ENCODE assay signal across 11 mouse cellular contexts in the genomic region with DNA sequence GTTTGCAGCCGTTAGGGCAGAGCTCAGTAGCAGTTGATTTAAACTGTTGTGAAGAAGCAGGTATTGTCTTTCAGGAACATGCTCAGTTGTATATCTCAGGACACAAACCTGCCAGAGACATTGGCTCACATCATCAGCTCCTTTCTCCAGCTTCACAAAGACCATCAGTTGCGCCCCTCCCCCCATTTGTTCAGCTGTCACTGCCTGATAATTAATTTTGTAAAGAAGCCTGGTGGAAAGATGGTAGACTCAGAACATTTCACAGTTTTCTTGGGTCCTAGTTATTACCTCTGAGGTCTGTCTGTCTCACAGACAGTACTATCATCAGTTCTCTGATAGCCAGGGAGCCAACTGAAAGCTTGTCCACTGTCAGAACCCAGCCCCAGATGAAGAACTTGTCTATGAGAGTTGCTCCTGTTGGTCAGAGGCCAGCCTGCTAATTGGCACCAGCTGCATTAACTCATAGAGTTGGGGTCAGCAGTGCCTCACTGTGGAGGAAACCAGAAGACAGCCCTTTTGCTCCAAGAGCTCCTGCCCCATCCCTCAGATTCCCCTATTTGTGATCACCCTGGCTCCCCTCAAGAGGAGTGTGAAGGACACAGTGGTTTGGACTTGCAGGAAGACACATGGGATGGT.
DNase-seq lines count a peak whose midpoint lies in the region; ATAC-seq and TF ChIP-seq lines count a peak whose summit lies in the region.
"Had no signal": no experiment of that assay in that cellular context is flagged by ENCODE, and none has a peak within 500 bp of the region (broad histone marks: within the 10 kb centered on the region; RNA-seq: fewer than 3 reads in every experiment).

No protein-coding gene starts in this region.

- H3K9ac ChIP-seq in embryonic facial prominence, embryonic 11.5 days (replicated peaks; ENCODE audit: low read length) = no peak overlapping the region
- no peak overlapping the region for H3K9ac ChIP-seq in hindbrain, embryonic 16.5 days (ENCODE audit: low read depth, low read length)

- no peak overlapping the region for H3K27ac ChIP-seq in embryonic facial prominence, embryonic 11.5 days (replicated peaks; ENCODE audit: low read depth, low read length)
- H3K27ac ChIP-seq in hindbrain, embryonic 16.5 days (ENCODE audit: low read depth, low read length) = no peak overlapping the region
- no peak overlapping the region for H3K27ac ChIP-seq in thymus, adult 2 months (ENCODE audit: control insufficient read depth, insufficient read depth, low read length)

- no peaks in the 10 kb centered on the region for H3K4me1 ChIP-seq in embryonic facial prominence, embryonic 11.5 days (ENCODE audit: control insufficient read depth, insufficient read depth, low read length)
- H3K4me1 ChIP-seq in hindbrain, embryonic 16.5 days (ENCODE audit: control insufficient read depth, insufficient read depth, low read depth, low read length) = peaks cover 11% of the 10 kb centered on the region
- peaks cover 2% of the 10 kb centered on the region for H3K4me1 ChIP-seq in thymus, adult 2 months (replicated peaks; ENCODE audit: control insufficient read depth, insufficient read depth, low read length)

- no peak overlapping the region for H3K4me3 ChIP-seq in embryonic facial prominence, embryonic 11.5 days (ENCODE audit: low read depth, low read length)
- H3K4me3 ChIP-seq in hindbrain, embryonic 16.5 days (ENCODE audit: low read length) = no peak overlapping the region
- no peak overlapping the region for H3K4me3 ChIP-seq in thymus, adult 2 months (ENCODE audit: control insufficient read depth, insufficient read depth, low read length)

- H3K36me3 ChIP-seq in embryonic facial prominence, embryonic 11.5 days (replicated peaks; ENCODE audit: control insufficient read depth, insufficient read depth, low read depth, low read length) = peaks cover 3% of the 10 kb centered on the region
- no peaks in the 10 kb centered on the region for H3K36me3 ChIP-seq in hindbrain, embryonic 16.5 days (ENCODE audit: control insufficient read depth, insufficient read depth, low read length)
- H3K36me3 ChIP-seq in thymus, adult 2 months (ENCODE audit: control insufficient read depth, insufficient read depth, low read length) = peaks cover 11% of the 10 kb centered on the region; the same call in 1 of the 2 replicates

- no peak for TF ChIP-seq CTCF in thymus, adult 2 months (IDR thresholded peaks at IDR 0.05; ENCODE audit: borderline replicate concordance, control insufficient read depth, extremely low read depth, insufficient read depth, low read length, poor library complexity)

- H3K27me3 ChIP-seq in embryonic facial prominence, embryonic 11.5 days (ENCODE audit: control insufficient read depth, insufficient read depth, low read length) = no peaks in the 10 kb centered on the region
- no peaks in the 10 kb centered on the region for H3K27me3 ChIP-seq in hindbrain, embryonic 16.5 days (replicated peaks; ENCODE audit: control insufficient read depth, insufficient read depth, low read length)
- no peaks in the 10 kb centered on the region for H3K27me3 ChIP-seq in thymus, adult 2 months (ENCODE audit: control insufficient read depth, insufficient read depth, low read length)

- H3K4me2 ChIP-seq in embryonic facial prominence, embryonic 11.5 days (ENCODE audit: low read depth, low read length) = no peak overlapping the region
- no peak overlapping the region for H3K4me2 ChIP-seq in hindbrain, embryonic 16.5 days (ENCODE audit: low read length)

- peak; percentile 44 to 60 for DNase-seq in kidney, postnatal 4 days
- DNase-seq in kidney, postnatal 25 days = no peak
- peak; percentile 86 for DNase-seq in NIH3T3 (ENCODE audit: low read depth)
- DNase-seq in embryonic facial prominence, embryonic 11.5 days (ENCODE audit: low spot score) = peak; percentile 64
- DNase-seq in adrenal gland, postnatal 36 days = no peak
- DNase-seq in thymus, adult 2 months = no peak
- no peak for DNase-seq in spleen, postnatal 14 days (ENCODE audit: low spot score in 2 of 2)
- DNase-seq: adrenal gland, adult 8-10 months; cerebellum, adult 9-11 months; right cerebral cortex, postnatal 25 days had no signal

- H3K9me3 ChIP-seq in embryonic facial prominence, embryonic 11.5 days (replicated peaks; ENCODE audit: control insufficient read depth, low read length) = no peaks in the 10 kb centered on the region
- H3K9me3 ChIP-seq in hindbrain, embryonic 16.5 days (ENCODE audit: control insufficient read depth, low read length) = no peaks in the 10 kb centered on the region

- TF ChIP-seq POLR2A in thymus, adult 2 months (IDR thresholded peaks at IDR 0.05; ENCODE audit: control insufficient read depth, extremely low read depth, insufficient read depth, low read length, poor library complexity) = no peak

- ATAC-seq in embryonic facial prominence, embryonic 11.5 days (replicated peaks; ENCODE audit: insufficient number of reproducible peaks, low FRiP score, low TSS enrichment, low read depth) = no peak
- ATAC-seq in hindbrain, embryonic 16.5 days = peak; percentile 12; the same call in 1 of the 2 replicates

- 63% methylated on average over 2 of the region's 2 CpGs for WGBS in embryonic facial prominence, embryonic 11.5 days
- WGBS in hindbrain, embryonic 16.5 days = 37% methylated on average over 2 of the region's 2 CpGs
- WGBS in thymus, adult 2 months = 93% methylated on average over 2 of the region's 2 CpGs

Comparison
In these comparisons a context has a peak if more than half of its experiments do, and no peak if none do; other contexts are left out.
1. DNase-seq: peak in kidney, postnatal 4 days (2 of 2), NIH3T3 (single experiment) and embryonic facial prominence, embryonic 11.5 days (single experiment); none in kidney, postnatal 25 days (0 of 2), adrenal gland, postnatal 36 days (0 of 2), thymus, adult 2 months (single experiment) and spleen, postnatal 14 days (0 of 2).